Mouse (Mus musculus) ES-E14 (cell line): ENCODE data around the gene Tmem63c. TPM values are rescaled to one million over a fixed set of nuclear protein-coding genes. Genes with fewer than 3 reads are reported as not detected.

Source experiments
- DNase-seq: peaks from one replicate; pipeline ENCODE4 v3.0.0-alpha.2; 2013; ENCODE audit warnings: low read depth, low spot score
- H3K27ac ChIP-seq: 2 replicates; pipeline ENCODE4 v1.5.1; 2012; ENCODE audit warnings: low read depth, mild to moderate bottlenecking, low read length, moderate library complexity, mixed read lengths; ENCODE audit not compliant: poor library complexity, insufficient read depth, severe bottlenecking
- H3K36me3 ChIP-seq: 2 replicates; pipeline ENCODE4 v1.6.1; 2012; ENCODE audit warnings: mild to moderate bottlenecking, low read length, moderate library complexity, mixed read lengths; ENCODE audit not compliant: control insufficient read depth, poor library complexity, insufficient read depth, severe bottlenecking
- H3K4me1 ChIP-seq, 2 experiments: fragments of 150-350 bp in 1 of 2; sonication (generic) in 1 of 2; 2 replicates each; pipeline ENCODE4 v1.6.1; 2012; ENCODE audit warnings: low read length in 2 of 2, mild to moderate bottlenecking in 1 of 2, mixed read lengths in 1 of 2; ENCODE audit not compliant: control insufficient read depth in 2 of 2, insufficient read depth in 2 of 2, poor library complexity in 1 of 2
- H3K4me3 ChIP-seq, 2 experiments: fragments of 150-350 bp in 1 of 2; sonication (generic) in 1 of 2; 2 replicates each; pipeline ENCODE4 v1.5.1; 2012; ENCODE audit warnings: low read length in 2 of 2, low read depth in 1 of 2, mild to moderate bottlenecking in 1 of 2, mixed read lengths in 1 of 2; ENCODE audit not compliant: insufficient read depth in 1 of 2, poor library complexity in 1 of 2, severe bottlenecking in 1 of 2
- H3K9ac ChIP-seq: 2 replicates; pipeline ENCODE4 v1.6.1; 2012; ENCODE audit warnings: low read depth, mild to moderate bottlenecking, low read length, mixed read lengths; ENCODE audit not compliant: poor library complexity, insufficient read depth, severe bottlenecking
- H3K9me3 ChIP-seq: fragments of 150-350 bp; sonication (generic); 2 replicates; pipeline ENCODE4 v1.6.1; 2012; ENCODE audit warnings: low read depth, mild to moderate bottlenecking, low read length; ENCODE audit not compliant: control insufficient read depth, insufficient read depth
- CHD2 ChIP-seq: IDR thresholded peaks from 2 replicates; pipeline ENCODE4 v1.6.1; 2014; ENCODE audit warnings: mild to moderate bottlenecking, low read depth, low read length, inconsistent platforms
- HCFC1 ChIP-seq: IDR thresholded peaks from 2 replicates; pipeline ENCODE4 v1.6.1; 2012; ENCODE audit warnings: low read length, inconsistent platforms, borderline replicate concordance; ENCODE audit not compliant: insufficient read depth
- MAFK ChIP-seq: IDR thresholded peaks from 2 replicates; pipeline ENCODE4 v1.6.1; 2014; ENCODE audit warnings: mild to moderate bottlenecking, low read depth, low read length, inconsistent platforms; ENCODE audit not compliant: insufficient read depth
- ZC3H11A ChIP-seq: IDR thresholded peaks from 2 replicates; pipeline ENCODE4 v1.6.1; 2012; ENCODE audit warnings: low read depth, mild to moderate bottlenecking, inconsistent platforms, low read length, borderline replicate concordance
- ZNF384 ChIP-seq: IDR thresholded peaks from 2 replicates; pipeline ENCODE4 v1.6.1; 2012; ENCODE audit warnings: low read depth, low read length, inconsistent platforms
- in situ Hi-C, 2 experiments: fragments of 600-800 bp; cut with MboI; formaldehyde crosslinking; loops; one replicate each; pipeline ENCODE4 v1.15.1; 2025; ENCODE audit warnings: low sequenced_read_pairs in 2 of 2, inconsistent platforms in 1 of 2; ENCODE audit not compliant: unreplicated experiment in 2 of 2
- total RNA-seq: library from RNA; depleted of rRNA; stranded (reverse); fragments of 300-350 nt; gene quantifications from 2 replicates; pipeline ENCODE4 v1.2.3, GENCODE M21; 2012

The Tmem63c gene
- total RNA-seq, 1 experiment = 1.9 TPM

GRCm38 (mm10) chr12:86995931-86996330 lies 25.2 kb upstream of the Tmem63c start:
- no peak for DNase-seq
- Histone ChIP-seq H3K9me3 (no peaks in the 10 kb centered on the region), H3K36me3 (no peaks in the 10 kb centered on the region), H3K27ac (no peak overlapping the region), H3K4me1 (peaks cover 0 to 2% of the 10 kb centered on the region in 2 experiments; a peak in 1 of 4 replicates), H3K4me3 (no peak overlapping the region), H3K9ac (no peak overlapping the region)
- no peak for TF ChIP-seq HCFC1
- TF ChIP-seq MAFK = no peak
- TF ChIP-seq ZC3H11A = no peak
- no peak for TF ChIP-seq ZNF384
- TF ChIP-seq CHD2 = no peak
- in situ Hi-C loops = no loop called here

- H3K9me3 ChIP-seq = no peaks in the 10 kb centered on the region
- no peak overlapping the region for H3K4me3 ChIP-seq
- peaks cover 0 to 11% of the 10 kb centered on the region in 2 experiments; a peak in 1 of 4 replicates for H3K4me1 ChIP-seq
- in situ Hi-C loops = no loop called here
- H3K36me3 ChIP-seq = no peaks in the 10 kb centered on the region
- no peak for DNase-seq
- no peak overlapping the region for H3K27ac ChIP-seq
- H3K9ac ChIP-seq = no peak overlapping the region
- TF ChIP-seq HCFC1 (no peak), CHD2 (no peak), ZNF384 (no peak), ZC3H11A (no peak), MAFK (no peak)
Observed at GRCm38 (mm10) chr12:86998699-86999098, 22.4 kb upstream of the Tmem63c start.

- TF ChIP-seq HCFC1 = no peak
- no peak for TF ChIP-seq CHD2
- no peak for TF ChIP-seq MAFK
- no peak for TF ChIP-seq ZNF384
- TF ChIP-seq ZC3H11A = 0 out of 2 replicates have a peak, but pooled peaks have one; percentile 13
- H3K9me3 ChIP-seq = no peaks in the 10 kb centered on the region
- DNase-seq = no peak
- H3K4me3 ChIP-seq = no peak overlapping the region
- H3K36me3 ChIP-seq = no peaks in the 10 kb centered on the region
- in situ Hi-C loops = no loop called here
- no peak overlapping the region for H3K27ac ChIP-seq
- H3K9ac ChIP-seq = no peak overlapping the region
- peaks cover 0 to 11% of the 10 kb centered on the region in 2 experiments; a peak in 1 of 4 replicates for H3K4me1 ChIP-seq
Observed at GRCm38 (mm10) chr12:86999283-86999820, 21.8 kb upstream of the Tmem63c start.

GRCm38 (mm10) chr12:87000151-87000839 lies 20.8 kb upstream of the Tmem63c start:
- in situ Hi-C loops = no loop called here

More at GRCm38 (mm10) chr12:87000151-87000839, 20.8 kb upstream of the Tmem63c start:
- no peak overlapping the region for H3K27ac ChIP-seq
- no peak overlapping the region for H3K9ac ChIP-seq
- H3K4me1 ChIP-seq = peaks cover 0 to 11% of the 10 kb centered on the region in 2 experiments; a peak in 1 of 4 replicates
- no peak overlapping the region for H3K4me3 ChIP-seq
- TF ChIP-seq ZNF384 = peak; percentile 86
- TF ChIP-seq CHD2 = no peak
- no peak for TF ChIP-seq ZC3H11A
- no peaks in the 10 kb centered on the region for H3K36me3 ChIP-seq
- H3K9me3 ChIP-seq = no peaks in the 10 kb centered on the region
- peak; percentile 47 for DNase-seq
